Mouse (Mus musculus) left cerebral cortex, adult 11 months (tissue): ENCODE measurements at regions not wholly inside any gene's neighbourhood (a gene's known extent, or its start where the extent isn't known, plus 50 kb on each side); places are given as distances from the start of the nearest gene placed in this dataset.
"Not testable (repeated sequence)": the region's sequence is repeated elsewhere in the genome, so short reads cannot be mapped to it uniquely, and the experiment has no call there.

Experiments used
- DNase-seq: peaks from one replicate; pipeline ENCODE4 v3.0.0; 2022; ENCODE audit warnings: low spot score

GRCm38 (mm10) chr6:117678276-117678675 is 162.7 kb upstream of the Zfp637 start:
- no peak for DNase-seq

DNA sequence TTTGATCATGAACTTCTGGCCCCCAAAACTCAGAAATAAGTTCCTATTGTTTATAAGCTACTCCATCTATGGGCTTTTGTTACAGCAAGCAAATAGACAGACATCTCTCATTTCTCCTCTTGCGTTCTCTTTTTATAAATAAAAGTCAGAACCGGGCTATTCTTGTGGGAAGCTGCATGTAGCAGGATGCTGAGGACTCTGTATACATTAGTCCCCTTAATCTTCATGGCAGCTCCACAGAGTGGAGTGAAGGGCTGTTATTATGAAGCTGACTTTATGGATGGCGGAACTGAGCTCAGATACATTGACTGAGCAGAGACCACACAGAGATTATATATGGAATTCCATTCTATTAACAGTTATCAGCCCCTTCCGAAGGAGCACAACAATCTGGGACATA is 162.1 kb upstream of the Zfp637 start:
- no peak for DNase-seq

GRCm38 (mm10) chr6:117686212-117686611 is 154.8 kb upstream of the Zfp637 start:
- DNase-seq = no peak

DNA sequence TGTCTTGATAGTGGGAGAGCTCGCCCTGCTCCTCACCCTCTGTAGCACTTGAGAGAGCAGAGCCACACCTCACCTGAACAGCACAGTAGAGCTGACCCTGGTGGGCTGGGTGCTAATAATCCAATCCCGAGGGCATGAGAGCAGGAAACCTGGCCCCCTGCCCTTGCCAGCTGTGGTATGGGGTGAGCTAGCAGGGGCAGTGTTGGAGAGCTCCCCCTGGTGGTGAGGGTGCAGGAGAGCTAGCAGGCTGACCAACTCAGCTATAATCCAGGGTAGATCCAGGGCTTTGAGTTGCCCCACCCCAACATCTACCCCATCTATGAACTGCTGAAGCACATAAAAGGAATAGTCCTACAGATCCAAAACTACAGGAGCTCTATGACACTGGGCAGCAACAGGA is 153.9 kb upstream of the Zfp637 start:
- no peak for DNase-seq

DNA sequence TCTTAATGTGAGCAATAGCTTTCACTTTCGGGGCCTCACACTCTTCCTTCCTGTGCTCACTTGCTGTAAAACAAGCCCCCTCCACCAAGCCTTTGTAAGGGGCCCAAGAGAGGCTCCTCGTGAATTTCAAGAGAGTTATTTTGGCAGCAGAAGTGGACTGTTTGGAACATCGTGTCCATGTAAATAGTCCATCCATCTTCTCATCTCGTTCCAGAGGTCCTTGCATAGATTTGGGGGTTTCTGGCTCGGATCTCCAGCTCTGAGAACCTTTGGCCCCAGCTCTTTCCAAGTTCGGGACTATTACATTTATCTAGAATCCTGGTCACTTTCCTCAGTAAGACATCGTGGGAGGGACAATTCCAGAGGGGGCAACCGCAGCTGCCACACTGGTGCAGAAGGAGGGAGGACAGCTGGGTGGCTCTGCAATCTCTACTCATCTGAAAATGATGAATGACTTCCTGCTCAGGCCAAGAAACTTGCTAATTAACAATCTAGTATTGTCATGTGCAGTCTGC is 152.3 kb upstream of the Zfp637 start:
- no peak for DNase-seq

DNA sequence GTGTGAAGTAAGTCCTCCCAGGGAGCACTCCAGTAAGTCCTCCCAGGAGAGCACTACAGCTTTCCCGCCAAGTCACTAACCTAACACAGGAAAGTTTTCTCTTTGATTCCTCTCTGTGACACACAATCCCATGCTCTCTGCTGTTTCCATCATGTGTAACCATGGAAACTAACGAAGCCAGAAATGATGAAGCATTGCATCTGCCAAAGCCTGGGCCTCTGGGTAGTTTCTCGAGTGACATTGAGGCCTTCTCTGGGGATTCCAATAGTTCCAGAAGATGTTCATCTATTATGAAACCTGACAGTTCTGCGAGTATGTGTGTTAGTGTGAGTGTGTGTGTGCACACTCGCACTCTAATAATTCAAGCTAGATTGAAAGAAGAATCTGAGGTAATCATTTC is 140.7 kb upstream of the Zfp637 start:
- no peak for DNase-seq

DNA sequence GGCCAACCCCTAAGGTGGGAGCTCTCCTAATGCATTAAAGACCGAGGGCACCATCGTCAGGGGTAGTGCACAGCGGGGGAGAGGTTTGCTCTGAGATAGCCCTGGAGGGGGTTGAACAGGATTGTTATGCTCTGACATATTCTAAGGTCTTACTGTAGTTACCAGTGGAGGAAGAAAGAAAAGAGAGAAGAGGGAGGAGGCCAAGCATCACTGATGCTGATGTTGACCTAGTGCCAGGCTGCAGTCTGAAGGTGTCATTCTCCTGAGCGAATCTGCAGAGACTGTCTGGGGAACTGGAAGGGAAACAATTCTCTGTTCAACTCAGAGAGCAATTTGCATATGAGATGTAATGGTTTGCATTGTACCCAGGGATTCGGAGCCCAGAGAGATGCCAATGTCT is 139.4 kb upstream of the Zfp637 start:
- DNase-seq = no peak

DNA sequence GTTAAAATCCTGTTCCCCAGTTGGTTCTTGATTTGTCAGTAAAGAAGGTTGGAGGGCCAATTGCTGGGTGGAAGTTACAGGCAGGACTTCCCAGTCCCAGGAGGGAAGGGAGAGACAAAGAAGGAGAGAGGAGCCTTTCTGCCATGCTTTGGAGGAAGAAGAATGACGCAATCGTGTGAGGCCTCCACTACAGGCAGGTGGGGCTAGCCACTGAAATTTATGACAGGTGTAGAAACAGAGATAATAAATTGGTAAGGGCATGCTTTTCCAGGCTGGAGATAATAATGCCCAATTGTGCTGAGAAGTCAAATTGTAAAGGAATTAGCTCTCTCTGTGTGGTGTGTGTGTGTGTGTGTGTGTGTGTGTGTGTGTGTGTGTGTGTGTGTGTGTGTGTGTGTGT is 135.0 kb upstream of the Zfp637 start:
- no peak for DNase-seq

DNA sequence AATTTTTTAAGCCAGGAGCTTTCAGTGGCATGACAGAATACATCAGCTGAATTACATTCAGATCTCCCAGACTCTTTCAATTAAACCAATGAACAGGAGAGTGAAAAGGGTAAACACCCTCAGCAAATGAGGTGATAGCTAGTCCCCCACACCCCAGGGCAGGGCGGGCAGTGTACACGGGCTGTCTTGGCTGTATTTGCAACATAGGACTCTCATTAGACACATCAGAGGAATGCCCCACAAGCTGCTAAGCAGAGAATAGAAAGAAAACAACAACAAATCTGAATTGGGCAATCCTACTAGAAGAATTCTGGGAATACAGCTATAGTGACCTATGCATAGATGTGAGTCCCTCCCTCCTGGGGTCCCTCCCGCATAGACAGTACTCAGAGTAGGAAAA is 131.8 kb upstream of the Zfp637 start:
- no peak for DNase-seq

DNA sequence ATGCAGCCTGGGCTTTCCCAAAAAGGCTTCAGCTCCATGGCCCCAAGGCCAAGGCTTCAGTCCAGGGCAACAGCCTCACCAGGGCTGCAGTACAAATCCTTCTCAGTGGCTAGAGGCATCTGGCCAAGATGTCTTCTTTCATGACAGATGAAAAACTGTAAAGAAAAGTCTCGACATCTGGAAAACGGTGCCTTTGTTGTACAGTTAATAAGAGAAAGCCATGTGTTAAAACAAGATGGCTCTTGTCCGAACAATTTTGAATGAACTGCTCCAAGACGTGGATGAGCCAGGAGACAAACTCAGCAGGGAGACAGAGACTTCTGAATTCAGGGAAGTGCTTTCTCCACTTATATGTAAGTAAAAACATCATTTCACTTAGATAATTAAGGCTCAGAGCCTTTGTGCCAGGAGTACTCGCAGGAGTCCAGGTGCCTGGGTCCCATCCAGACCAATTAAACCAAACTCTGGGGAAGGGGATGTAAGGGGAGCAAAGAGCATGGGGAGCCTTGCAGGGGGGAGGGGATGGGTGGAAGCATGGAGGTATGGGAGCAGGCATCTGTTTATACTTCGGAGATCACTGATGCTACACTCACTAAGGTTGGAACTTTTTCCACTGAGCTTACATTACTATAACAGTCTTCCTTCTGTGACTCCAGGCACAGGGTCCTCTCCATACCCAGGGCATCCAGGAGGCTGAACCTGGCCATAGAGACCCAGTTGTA is 125.8 kb upstream of the Zfp637 start:
- DNase-seq = no peak

DNA sequence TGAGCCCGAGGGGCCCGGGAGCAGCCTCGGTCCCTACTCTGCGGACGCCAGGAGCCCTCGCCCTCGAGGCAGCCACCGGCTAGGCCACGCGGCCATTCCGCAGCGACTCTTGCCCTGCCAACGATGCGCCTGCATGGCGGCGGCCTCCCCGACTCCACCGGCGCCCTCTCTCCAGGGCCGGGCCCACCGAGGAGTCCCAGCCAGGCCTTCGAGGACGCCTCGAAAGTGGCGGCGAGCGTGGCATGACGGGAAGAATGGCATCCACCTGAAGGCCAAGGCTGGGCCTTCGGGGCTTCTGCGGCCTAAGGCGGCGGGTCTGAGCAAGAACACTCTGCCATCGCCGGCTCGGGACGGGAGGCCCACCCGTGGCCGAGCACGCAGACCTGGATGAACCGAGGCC is 124.6 kb upstream of the Zfp637 start:
- not testable (repeated sequence) for DNase-seq

DNA sequence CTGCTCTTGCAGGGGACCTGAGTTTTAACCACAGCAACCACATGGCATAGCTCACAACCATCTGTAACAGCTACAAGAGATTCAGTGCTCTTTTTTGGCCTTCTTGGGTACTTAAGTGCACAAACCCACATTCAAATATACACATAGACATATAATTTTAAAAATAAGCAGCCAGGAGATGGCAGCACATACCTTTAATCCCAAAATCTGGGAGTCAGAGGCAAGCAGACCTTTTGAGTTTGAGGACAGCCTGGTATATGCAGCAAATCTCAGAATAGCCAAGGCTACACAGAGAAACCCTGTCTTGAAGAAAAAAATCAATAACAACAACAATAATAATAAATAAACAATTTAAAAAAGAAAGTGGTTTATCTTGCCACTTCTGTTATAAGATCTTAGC is 88.6 kb upstream of the Zfp637 start:
- not testable (repeated sequence) for DNase-seq

GRCm38 (mm10) chr6:117755682-117756081 is 85.3 kb upstream of the Zfp637 start:
- not testable (repeated sequence) for DNase-seq

GRCm38 (mm10) chr6:117756176-117756575 is 84.8 kb upstream of the Zfp637 start:
- no peak for DNase-seq

GRCm38 (mm10) chr6:117758516-117758915 is 82.5 kb upstream of the Zfp637 start:
- DNase-seq = not testable (repeated sequence)

DNA sequence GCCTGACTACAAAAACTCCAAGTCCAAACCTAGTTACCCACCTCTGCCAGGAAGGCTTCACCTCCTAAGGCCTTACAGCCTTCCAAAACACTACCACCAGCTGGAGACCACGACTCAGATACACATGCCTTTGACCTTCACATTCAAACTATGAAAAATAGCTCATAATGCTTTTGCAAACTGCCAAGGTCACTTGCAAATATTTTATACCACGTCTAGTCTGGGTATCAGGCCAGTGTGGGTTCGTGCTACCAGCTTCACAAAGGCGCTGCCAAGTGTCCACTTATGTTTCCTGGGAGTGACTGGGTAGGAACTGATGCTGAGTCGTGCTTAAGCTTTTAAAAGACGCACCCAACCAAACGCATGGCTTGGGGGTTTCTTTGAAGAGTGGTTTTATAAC is 69.5 kb upstream of the Zfp637 start:
- DNase-seq = no peak

GRCm38 (mm10) chr6:117772396-117772795 is 68.6 kb upstream of the Zfp637 start:
- no peak for DNase-seq

DNA sequence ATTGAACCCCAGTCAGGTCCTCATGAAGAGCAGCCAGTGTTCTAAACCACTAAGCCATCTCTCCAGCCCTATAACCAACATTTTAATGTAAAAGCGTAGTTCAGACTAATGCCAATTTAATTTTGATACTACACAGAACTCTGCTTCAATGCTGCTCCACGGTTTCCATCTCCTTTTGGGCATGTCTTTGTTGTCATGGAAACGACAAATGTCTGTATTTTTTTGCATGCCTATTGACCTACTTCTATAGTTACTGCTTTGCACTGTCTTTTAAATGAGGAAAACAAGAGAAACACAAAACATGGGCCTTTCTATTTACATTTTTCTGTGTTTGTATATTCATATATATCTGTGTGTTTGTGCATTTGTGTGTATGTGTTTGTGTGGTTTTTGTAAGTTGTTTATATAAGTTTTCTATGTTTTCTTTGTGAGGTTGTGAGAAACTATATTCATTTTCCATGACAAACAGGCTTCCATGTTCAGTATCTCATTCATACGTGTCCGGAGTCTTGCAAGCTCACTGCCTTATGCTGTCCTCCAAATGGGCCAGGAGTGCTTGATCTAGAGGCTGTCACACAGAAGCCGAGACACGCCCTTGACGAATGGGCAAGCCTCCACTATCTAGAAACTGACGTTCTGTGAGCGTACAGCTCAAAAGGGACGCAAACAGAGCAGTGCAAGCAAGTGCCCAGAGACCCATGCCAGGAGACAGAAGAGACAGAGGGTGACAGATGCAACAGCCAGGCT is 65.5 kb upstream of the Zfp637 start:
- DNase-seq = no peak

DNA sequence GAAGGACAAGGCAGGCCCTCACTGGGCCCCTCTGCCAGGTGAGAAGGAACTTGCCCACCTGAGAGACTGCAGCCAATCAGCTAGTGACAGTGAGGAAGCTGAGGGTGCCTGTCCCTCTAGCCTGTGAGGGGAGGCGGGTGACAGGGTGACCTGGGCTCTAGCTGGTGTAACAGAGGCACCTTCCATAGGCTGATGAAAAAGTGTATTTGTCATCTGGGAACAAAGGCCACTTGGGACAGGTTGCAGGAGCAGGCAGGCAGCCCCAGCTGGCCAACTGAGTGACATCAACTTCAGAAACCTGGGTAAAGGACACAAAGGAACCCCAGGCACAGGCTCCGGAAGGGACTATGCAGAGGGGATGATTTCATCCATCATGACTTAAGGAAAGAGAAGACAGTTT is 63.0 kb upstream of the Zfp637 start:
- no peak for DNase-seq

GRCm38 (mm10) chr6:117778481-117778880 is 62.5 kb upstream of the Zfp637 start:
- no peak for DNase-seq

GRCm38 (mm10) chr6:117779020-117779419 is 62.0 kb upstream of the Zfp637 start:
- DNase-seq = no peak

DNA sequence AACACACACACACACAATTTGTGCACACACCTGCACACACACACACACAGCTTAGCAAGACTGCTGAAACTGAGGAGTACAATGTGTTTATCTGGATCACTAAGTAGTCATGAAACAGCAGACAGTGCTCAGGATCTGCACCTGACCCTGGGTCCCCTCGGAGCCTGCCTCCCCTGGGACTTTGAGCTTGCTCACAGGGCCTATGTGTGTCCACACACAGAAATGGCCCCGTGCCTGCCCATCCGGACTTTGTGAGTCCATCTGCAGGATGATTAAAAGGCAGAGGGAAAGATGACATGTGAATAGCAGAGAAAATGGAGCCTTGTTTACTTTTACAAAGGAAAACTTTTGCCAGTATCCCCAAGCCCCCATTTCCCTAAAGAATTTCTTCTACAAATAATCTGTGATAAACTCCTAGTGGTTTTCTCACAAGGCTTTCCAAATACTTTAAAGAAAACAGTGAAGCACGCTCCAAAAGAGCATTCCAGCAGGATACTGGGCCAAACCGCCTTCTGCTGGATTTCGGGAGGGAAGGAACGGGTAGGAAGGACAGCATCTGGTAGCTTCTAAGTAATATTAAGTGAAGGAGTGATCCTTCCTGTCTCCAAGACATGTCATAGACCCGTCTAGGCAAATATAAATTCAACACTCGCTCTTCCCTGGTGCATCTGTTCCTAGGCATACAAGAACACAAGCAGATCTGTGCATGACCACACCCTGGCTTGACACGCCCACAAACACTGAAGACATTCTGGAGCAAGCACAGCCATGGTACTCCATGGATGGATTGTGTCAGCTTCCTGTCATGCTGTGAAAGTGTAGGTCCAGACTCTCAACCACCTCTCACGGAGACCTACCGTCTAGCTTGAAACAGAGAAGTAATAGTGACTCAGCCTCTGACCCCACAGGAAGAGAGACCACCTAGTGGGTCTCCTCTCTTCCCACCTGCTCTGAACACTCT is 52.1 kb upstream of the Zfp637 start:
- no peak for DNase-seq
